Mouse (Mus musculus) layer of hippocampus, postnatal 14 days (tissue): ENCODE data around the gene Mxra8. TPM values are rescaled to one million over a fixed set of nuclear protein-coding genes. Genes with fewer than 3 reads are reported as not detected.

Source experiments
- DNase-seq, 2 experiments: peaks; one replicate each; pipeline ENCODE4 v3.0.0; 2021 to 2022; ENCODE audit warnings: low spot score in 2 of 2, mixed read lengths in 1 of 2
- total RNA-seq, 2 experiments: library from RNA; stranded (reverse); gene quantifications; 2 replicates each; pipeline ENCODE4 v1.2.3; 2021

Mxra8 gene
- total RNA-seq, 2 experiments from 2014 or later, result 10.0 to 12.7 TPM

GRCm38 (mm10) chr4:155833836-155834235 lies 5.6 kb upstream of the Mxra8 start:
- DNase-seq, result peak; percentile 80 to 83

DNA sequence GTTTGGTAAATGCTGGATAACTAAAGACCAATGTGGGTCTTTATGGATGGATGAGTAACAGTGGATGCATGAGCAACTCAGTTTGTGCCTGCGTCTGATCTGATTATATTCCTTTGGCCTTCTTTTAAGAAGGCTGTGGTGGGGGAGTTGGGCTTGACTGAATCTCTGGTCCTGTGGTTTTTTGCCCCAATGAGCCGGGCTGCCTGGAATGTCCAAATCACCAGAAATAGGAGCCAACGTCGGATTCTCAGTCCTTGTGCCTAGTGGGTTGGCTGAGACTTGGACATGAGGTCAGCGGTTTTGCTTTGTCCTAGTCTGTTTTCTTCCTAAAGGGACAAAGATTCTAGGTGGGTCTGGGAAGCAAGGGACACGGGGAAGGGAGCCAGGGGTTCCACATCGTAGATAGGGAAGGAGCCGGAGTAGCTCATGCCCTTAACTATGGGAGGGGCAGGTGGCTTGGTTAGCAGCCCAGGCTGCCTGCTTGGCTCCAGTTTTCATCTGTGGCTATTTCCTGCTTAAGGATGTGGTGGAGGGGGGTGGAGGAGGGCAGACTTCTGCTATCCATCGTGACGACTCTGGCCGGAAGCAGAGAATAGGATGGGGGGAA lies 2.0 kb upstream of the Mxra8 start:
- no peak for DNase-seq

- DNase-seq, result no peak
These were observed 1.0 kb upstream of the Mxra8 start for GRCm38 (mm10) chr4:155838187-155839153.

DNA sequence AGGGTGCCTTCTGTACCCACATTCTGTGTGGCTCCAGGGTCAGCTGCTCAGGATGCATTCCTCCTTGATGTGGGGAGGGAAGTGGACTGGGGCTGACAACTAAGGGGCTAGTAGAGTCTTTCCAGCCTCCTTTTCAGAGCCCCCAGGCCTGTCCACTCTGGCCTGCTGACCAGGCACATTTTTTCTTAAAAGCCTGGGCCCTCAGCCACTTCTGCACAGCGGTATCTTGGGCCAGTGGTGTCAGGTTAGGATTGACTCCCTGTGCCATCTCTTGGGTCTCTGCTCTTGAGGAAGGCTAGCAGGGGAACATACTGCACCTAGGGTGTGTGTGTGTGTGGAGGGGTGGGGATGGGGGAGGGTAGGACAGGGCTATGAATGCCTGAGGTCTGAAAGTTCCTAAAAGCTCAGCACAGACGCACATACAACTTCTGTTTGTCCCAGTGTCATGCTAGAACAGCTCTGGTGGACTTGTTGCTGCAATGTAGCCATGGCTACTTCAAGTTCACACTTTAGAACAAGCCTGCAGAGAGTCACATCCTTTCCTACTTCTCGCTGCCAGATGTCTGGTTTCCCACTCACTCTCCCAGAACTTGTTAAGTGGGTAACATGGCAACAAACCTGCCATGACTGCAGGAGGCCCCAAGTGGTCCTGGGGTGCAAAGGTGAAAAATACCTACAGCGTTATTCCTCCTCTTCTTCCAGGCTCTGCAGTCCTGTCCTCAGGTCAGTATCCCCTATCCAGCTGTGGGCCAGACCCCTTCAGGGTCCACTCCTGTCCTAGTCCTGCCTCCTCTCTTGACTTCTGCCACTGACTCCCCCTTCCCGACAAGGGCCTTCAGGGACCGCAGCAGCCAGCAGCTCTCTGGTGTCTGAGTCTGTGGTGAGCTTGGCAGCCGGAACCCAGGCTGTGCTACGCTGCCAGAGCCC lies 859 bp downstream of the Mxra8 start:
- DNase-seq, result no peak

GRCm38 (mm10) chr4:155841003-155841454 lies 1.5 kb downstream of the Mxra8 start:
- DNase-seq, result no peak

DNA sequence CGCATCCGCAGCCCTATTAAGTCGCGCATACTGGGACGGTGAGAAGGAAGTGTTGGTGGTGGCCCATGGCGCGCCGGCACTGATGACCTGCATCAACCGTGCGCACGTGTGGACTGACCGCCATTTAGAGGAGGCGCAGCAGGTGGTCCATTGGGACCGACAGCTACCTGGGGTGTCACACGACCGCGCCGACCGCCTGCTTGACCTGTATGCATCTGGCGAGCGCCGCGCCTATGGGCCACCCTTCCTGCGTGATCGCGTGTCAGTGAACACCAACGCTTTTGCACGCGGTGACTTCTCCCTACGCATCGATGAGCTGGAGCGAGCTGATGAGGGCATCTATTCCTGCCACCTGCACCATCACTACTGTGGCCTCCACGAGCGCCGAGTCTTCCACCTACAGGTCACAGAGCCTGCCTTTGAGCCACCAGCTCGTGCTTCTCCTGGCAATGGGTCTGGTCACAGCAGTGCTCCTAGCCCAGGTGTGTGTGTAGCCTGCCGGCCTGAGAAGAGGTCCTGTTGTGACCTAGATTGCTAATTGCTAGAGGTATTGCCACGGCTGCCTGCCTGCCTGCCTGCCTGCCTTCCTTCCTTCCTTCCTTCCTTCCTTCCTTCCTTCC lies 2.3 kb downstream of the Mxra8 start:
- no peak for DNase-seq

DNA sequence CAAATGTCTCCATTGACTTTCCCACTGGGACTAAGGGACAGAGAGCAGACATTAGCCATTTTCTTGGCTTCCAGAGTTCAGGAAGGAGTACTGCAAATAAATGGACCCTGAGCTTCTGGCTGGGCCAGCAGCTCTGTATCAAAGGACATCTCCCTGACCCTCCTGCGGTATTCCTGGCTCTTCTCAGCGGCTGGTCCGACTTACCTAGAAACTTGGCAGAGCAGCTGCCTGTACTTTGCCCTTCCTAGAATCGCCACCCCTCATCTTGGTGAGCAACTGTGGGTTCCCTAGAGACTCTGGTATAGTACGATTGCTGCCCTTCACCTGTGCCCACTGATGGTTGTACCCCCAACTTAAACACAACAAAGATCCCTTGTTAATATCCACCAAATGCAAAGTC lies 3.8 kb downstream of the Mxra8 start:
- no peak for DNase-seq

GRCm38 (mm10) chr4:155846871-155847578 lies 7.5 kb downstream of the Mxra8 start, which contains the start of gene Dvl1:
Dvl1 (plus strand) TSS chr4:155847402.
- peak; percentile 94 to 95 for DNase-seq

DNA sequence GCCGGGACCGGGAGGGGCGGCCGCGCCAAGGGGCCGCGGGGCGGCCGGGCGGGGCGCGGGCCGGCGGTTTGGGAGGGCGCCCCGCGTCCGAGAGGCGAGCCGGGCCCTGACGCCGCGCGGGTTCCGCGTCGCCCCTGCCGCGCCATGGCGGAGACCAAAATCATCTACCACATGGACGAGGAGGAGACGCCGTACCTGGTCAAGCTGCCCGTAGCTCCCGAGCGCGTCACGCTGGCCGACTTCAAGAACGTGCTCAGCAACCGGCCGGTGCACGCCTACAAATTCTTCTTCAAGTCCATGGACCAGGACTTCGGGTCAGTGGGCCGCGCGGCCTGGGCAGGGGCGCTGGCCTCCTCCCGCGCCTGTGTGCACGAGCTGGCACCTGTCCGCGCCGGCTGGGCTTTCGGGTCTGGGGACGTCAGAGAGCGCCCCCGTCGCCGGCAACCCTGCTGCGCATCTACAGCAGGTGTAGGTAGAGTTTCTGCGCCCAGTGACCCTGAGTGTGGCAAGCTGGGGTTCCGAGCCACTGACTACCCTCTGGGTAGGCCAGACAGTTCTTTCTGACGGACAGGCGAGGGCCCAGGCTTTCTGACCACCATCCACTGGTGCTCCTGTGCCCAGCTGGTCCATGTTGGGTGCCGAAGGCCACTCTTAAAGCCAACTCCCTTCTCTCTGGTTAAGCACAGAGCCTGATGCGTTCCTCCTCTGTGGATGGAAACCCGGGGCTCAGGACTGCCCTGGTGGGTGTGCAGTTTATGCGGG lies 8.3 kb downstream of the Mxra8 start:
- no peak for DNase-seq

GRCm38 (mm10) chr4:155848434-155849095 lies 9.1 kb downstream of the Mxra8 start:
- no peak for DNase-seq

GRCm38 (mm10) chr4:155849391-155849790 lies 9.9 kb downstream of the Mxra8 start:
- no peak for DNase-seq

- DNase-seq, result no peak
These were observed 10.4 kb downstream of the Mxra8 start for GRCm38 (mm10) chr4:155849792-155850451.

DNA sequence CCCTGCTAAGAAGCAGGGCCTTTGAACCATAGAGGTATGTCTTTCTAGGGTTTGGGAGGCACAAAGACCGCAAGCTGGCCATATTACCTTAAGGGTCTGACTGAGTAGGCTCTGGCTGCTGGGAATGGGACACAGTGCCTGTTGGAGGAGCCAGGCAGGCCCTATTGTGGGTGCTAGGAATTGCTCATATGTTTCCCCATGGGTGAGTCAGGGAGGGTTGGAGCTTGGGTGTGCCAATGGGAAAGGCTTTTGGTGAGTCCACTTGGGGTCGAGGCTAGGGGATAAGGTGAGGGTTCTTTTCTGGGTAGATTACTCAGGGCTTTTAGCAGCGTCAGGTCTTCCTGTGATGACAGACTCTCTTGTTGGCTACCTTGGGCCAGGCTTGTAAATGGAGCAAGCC lies 11.9 kb downstream of the Mxra8 start:
- DNase-seq, result no peak

- DNase-seq, result no peak
These were observed 12.5 kb downstream of the Mxra8 start for GRCm38 (mm10) chr4:155851951-155852411.

DNA sequence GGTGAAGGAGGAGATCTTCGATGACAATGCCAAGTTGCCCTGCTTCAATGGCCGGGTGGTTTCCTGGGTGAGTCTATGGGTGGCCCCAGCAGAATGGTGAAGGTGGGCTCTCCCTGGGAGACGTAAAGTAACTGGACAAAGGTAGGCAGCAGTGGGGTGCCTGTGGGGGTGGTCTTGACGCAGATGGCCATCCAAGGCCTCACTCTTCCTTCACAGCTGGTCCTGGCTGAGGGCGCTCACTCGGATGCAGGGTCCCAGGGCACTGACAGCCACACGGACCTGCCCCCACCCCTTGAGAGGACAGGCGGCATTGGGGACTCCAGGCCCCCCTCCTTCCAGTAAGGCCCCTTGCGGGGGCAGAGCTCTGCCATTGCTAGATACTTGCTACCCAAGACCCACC lies 13.9 kb downstream of the Mxra8 start:
- DNase-seq, result no peak

DNA sequence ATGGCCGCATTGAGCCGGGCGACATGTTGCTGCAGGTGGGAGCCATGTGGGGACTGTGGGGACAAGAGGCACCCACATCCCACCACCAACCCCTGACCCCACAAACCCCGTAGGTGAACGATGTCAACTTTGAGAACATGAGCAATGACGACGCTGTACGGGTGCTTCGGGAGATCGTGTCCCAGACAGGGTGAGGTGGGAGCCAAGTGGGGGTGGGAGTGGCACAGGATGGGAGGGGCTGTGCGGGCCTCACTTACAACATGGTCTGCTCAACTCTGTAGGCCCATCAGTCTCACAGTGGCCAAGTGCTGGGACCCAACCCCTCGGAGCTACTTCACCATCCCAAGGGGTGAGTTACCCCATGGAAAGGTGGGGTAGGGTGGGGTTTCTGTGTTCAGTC lies 15.5 kb downstream of the Mxra8 start:
- DNase-seq, result no peak

DNA sequence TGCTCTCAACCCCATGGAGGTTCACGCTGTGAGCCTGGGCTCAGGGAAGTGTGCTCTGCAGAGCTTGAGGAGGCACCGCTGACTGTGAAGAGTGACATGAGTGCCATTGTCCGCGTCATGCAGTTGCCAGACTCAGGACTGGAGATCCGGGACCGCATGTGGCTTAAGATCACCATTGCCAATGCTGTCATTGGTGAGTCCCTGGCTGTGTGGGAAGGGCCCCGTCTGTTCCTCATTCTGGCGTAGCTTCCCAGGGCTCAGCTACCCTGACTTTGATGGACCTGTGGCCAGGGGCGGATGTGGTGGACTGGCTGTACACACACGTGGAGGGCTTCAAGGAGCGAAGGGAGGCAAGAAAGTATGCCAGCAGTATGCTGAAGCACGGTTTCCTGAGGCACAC lies 16.6 kb downstream of the Mxra8 start:
- no peak for DNase-seq

DNA sequence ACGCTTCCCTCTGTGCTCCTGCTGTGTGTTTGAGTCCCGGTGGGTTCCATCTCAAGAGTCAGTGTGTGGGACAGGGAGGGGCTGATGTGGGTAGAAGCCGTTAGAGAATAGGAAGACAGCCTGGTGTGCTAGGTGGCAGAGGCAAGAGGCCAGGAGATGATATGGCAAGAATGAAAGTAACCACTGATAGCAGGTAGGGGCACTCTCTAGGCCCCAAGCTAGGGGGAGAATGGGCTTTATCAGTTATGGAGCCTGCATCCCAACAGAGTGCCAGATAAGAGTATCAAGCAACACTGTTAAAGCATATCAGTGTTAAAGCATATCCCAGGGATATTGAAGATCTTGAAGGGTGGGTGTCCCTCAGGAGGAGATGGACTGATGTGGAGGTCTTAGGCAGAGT lies 17.4 kb downstream of the Mxra8 start:
- DNase-seq, result no peak
